Mouse (Mus musculus) liver, adult 2 months (tissue): ENCODE measurements around the gene Appl1.

Source experiments
- CTCF ChIP-seq: fragments of 200-500 bp; IDR thresholded peaks from 2 replicates; pipeline ENCODE4 v1.5.1; 2011; ENCODE audit warnings: low read depth, low read length, control low read depth
- POLR2A ChIP-seq: fragments of 200-500 bp; IDR thresholded peaks from 2 replicates; pipeline ENCODE4 v1.6.1; 2011; ENCODE audit warnings: low read length, control low read depth; ENCODE audit not compliant: insufficient read depth; ENCODE audit errors: extremely low read depth

DNA sequence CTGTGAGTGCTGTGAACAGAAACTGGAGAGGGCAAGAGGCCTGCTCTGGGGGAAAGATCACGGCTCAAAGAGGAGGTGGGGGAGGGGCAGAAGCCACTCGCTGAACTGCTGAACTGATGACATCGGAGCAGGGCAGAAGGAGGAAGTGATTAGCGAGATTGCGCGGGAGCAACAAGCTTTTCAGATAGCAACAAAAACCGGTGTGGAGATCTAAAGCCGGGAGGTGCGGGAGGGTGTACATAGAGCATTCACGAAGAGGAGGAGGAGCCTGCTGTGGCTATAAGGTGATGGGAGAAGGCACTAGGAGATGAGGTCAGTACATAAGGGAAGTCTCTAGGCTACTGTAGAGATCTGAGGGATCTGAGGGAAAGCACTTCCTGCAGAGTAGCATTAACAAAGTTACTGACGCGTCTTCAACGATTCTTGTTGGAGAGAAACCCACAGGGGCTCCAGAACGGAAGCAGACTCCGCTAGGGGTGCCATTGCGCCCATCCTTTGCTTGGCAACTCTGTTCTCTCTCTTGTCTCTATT is 23.2 kb upstream of the Appl1 start, which contains the start of gene Hesx1:
- TF ChIP-seq POLR2A: no peak
- TF ChIP-seq CTCF: no peak
